Mouse (Mus musculus) C2C12 (cell line): ENCODE results near the gene Shmt1. TPM values are rescaled to one million over a fixed set of nuclear protein-coding genes. Genes with fewer than 3 reads are reported as not detected.

Source experiments
- H3K27me3 ChIP-seq: one replicate; pipeline ENCODE4 v1.6.1; 2011; ENCODE audit not compliant: control insufficient read depth, insufficient read depth, insufficient read length
- H3K36me3 ChIP-seq: one replicate; pipeline ENCODE4 v1.6.1; 2011; ENCODE audit not compliant: control insufficient read depth, insufficient read depth
- H3K4me3 ChIP-seq: one replicate; pipeline ENCODE4 v1.5.1; 2011; ENCODE audit warnings: mild to moderate bottlenecking, control low read depth; ENCODE audit not compliant: poor library complexity, insufficient read depth, severe bottlenecking
- H3K79me2 ChIP-seq: one replicate; pipeline ENCODE4 v1.6.1; 2011; ENCODE audit not compliant: control insufficient read depth, insufficient read depth
- H3K79me3 ChIP-seq: one replicate; pipeline ENCODE4 v1.6.1; 2011; ENCODE audit warnings: low read depth, control low read depth
- H3ac ChIP-seq: one replicate; pipeline ENCODE3; 2011; ENCODE audit warnings: low read depth; ENCODE audit not compliant: control insufficient read depth, insufficient read length
- CEBPB ChIP-seq: IDR thresholded peaks from one replicate; pipeline ENCODE4 v1.6.1; 2011; ENCODE audit warnings: low read depth, mild to moderate bottlenecking, control low read depth, moderate library complexity
- CTCF ChIP-seq: IDR thresholded peaks from one replicate; pipeline ENCODE4 v1.5.1; 2011; ENCODE audit not compliant: control insufficient read depth, insufficient read depth, insufficient read length
- FOSL1 ChIP-seq: IDR thresholded peaks from one replicate; pipeline ENCODE4 v1.8.0; 2011; ENCODE audit warnings: mild to moderate bottlenecking, low read length; ENCODE audit not compliant: poor library complexity, insufficient read depth, severe bottlenecking
- MAX ChIP-seq: IDR thresholded peaks from one replicate; pipeline ENCODE4 v1.6.1; 2011; ENCODE audit warnings: mild to moderate bottlenecking, control low read depth
- MYOD1 ChIP-seq: IDR thresholded peaks from one replicate; pipeline ENCODE4 v1.6.1; 2011; ENCODE audit warnings: low read depth; ENCODE audit not compliant: control insufficient read depth, insufficient read length
- MYOG ChIP-seq: IDR thresholded peaks from one replicate; pipeline ENCODE4 v1.6.1; 2011; ENCODE audit not compliant: control insufficient read depth, insufficient read length; ENCODE audit errors: extremely low read depth
- USF1 ChIP-seq: IDR thresholded peaks from one replicate; pipeline ENCODE4 v1.6.1; 2011; ENCODE audit warnings: low read depth, mild to moderate bottlenecking, control low read depth, moderate library complexity
- polyA plus RNA-seq: library from polyadenylated mRNA; unstranded; fragments of >200 nt; fragmentation: generic; extraction: Trizol; gene quantifications from one replicate; pipeline ENCODE4 v1.2.1, GENCODE M21; 2012; ENCODE audit warnings: missing spikeins

Gene Shmt1
- polyA plus RNA-seq, 1 experiment, result 28.7 TPM

GRCm38 (mm10) chr11:60769322-60769721 is 42.2 kb downstream of the Shmt1 start:
- H3K79me2 ChIP-seq, result peaks cover 80% of the 10 kb centered on the region
- peaks cover 32% of the 10 kb centered on the region for H3K79me3 ChIP-seq
- H3ac ChIP-seq, result no peak overlapping the region
- H3K4me3 ChIP-seq, result no peak overlapping the region
- H3K27me3 ChIP-seq, result no peaks in the 10 kb centered on the region
- no peak for TF ChIP-seq MYOD1
- H3K36me3 ChIP-seq, result peaks cover 6% of the 10 kb centered on the region

GRCm38 (mm10) chr11:60766969-60767368 is 44.5 kb downstream of the Shmt1 start:
- peaks cover 65% of the 10 kb centered on the region for H3K79me2 ChIP-seq
- TF ChIP-seq MYOG, result no peak
- TF ChIP-seq USF1, result no peak
- TF ChIP-seq CEBPB, result no peak
- TF ChIP-seq MYOD1, result no peak
- no peak for TF ChIP-seq MAX
- TF ChIP-seq CTCF, result no peak
- no peak for TF ChIP-seq FOSL1
- H3K4me3 ChIP-seq, result no peak overlapping the region
- no peaks in the 10 kb centered on the region for H3K27me3 ChIP-seq
- peaks cover 20% of the 10 kb centered on the region for H3K79me3 ChIP-seq
- no peak overlapping the region for H3ac ChIP-seq
- peaks cover 15% of the 10 kb centered on the region for H3K36me3 ChIP-seq

- Histone ChIP-seq H3K27me3 (no peaks in the 10 kb centered on the region), H3K36me3 (peaks cover 36% of the 10 kb centered on the region), H3ac (no peak overlapping the region), H3K79me2 (peaks cover 28% of the 10 kb centered on the region), H3K4me3 (no peak overlapping the region), H3K79me3 (peaks cover 10% of the 10 kb centered on the region)
- no peak for TF ChIP-seq CTCF
Measured at GRCm38 (mm10) chr11:60761681-60762080, 49.8 kb downstream of the Shmt1 start.

- peaks cover 62% of the 10 kb centered on the region for H3K36me3 ChIP-seq
- no peak overlapping the region for H3ac ChIP-seq
- H3K79me2 ChIP-seq, result no peaks in the 10 kb centered on the region
- no peaks in the 10 kb centered on the region for H3K79me3 ChIP-seq
- no peak overlapping the region for H3K4me3 ChIP-seq
- no peak for TF ChIP-seq MYOD1
- no peak for TF ChIP-seq FOSL1
- no peak for TF ChIP-seq CTCF
- TF ChIP-seq CEBPB, result no peak
- no peak for TF ChIP-seq USF1
- no peak for TF ChIP-seq MAX
- TF ChIP-seq MYOG, result no peak
- no peaks in the 10 kb centered on the region for H3K27me3 ChIP-seq
Measured at GRCm38 (mm10) chr11:60755570-60755969, 55.9 kb downstream of the Shmt1 start.

- no peaks in the 10 kb centered on the region for H3K27me3 ChIP-seq
- TF ChIP-seq FOSL1 (no peak), CEBPB (no peak), MYOD1 (no peak), MAX (no peak), MYOG (no peak), CTCF (no peak), USF1 (no peak)
- H3K4me3 ChIP-seq, result no peak overlapping the region
- no peaks in the 10 kb centered on the region for H3K79me3 ChIP-seq
- peaks cover 25% of the 10 kb centered on the region for H3K36me3 ChIP-seq
- H3K79me2 ChIP-seq, result no peaks in the 10 kb centered on the region
- H3ac ChIP-seq, result no peak overlapping the region
Measured at GRCm38 (mm10) chr11:60740321-60740720, 71.2 kb downstream of the Shmt1 start.

Other genes starting within 250 kb of the Shmt1 start
- 46.8 TPM for gene Llgl1, start 112.0 kb downstream of the Shmt1 start, polyA plus RNA-seq
- gene Flii, start 84.5 kb downstream of the Shmt1 start, polyA plus RNA-seq, result 139 TPM
- gene Mief2, start 83.3 kb downstream of the Shmt1 start, polyA plus RNA-seq, result 14.0 TPM
- gene Top3a, start 34.4 kb downstream of the Shmt1 start, polyA plus RNA-seq, result 8.4 TPM
- gene Smcr8, start 34.2 kb downstream of the Shmt1 start, polyA plus RNA-seq, result 9.2 TPM
- 46.4 TPM for gene Dhrs7b, start 18.9 kb upstream of the Shmt1 start, polyA plus RNA-seq
- 61.5 TPM for gene Tmem11, start 67.6 kb upstream of the Shmt1 start, polyA plus RNA-seq
- gene Natd1, start 103.0 kb upstream of the Shmt1 start, polyA plus RNA-seq, result 8.4 TPM
- gene Map2k3, start 120.3 kb upstream of the Shmt1 start, polyA plus RNA-seq, result 183 TPM
- 0.62 TPM for gene Kcnj12, start 210.8 kb upstream of the Shmt1 start, polyA plus RNA-seq